Mouse (Mus musculus) neural tube, embryonic 10.5 days (tissue): ENCODE measurements around the gene Aicda.
A peak's percentile ranks its signal among the peaks of the same experiment; 100 is the strongest.
"Not testable (repeated sequence)": the region's sequence is repeated elsewhere in the genome, so short reads cannot be mapped to it uniquely, and the experiment has no call there.

Experiments used
- DNase-seq: peaks from one replicate; pipeline ENCODE4 v3.0.0-alpha.2; 2017; ENCODE audit warnings: low spot score; ENCODE audit errors: extremely low spot score

The Aicda gene

DNA sequence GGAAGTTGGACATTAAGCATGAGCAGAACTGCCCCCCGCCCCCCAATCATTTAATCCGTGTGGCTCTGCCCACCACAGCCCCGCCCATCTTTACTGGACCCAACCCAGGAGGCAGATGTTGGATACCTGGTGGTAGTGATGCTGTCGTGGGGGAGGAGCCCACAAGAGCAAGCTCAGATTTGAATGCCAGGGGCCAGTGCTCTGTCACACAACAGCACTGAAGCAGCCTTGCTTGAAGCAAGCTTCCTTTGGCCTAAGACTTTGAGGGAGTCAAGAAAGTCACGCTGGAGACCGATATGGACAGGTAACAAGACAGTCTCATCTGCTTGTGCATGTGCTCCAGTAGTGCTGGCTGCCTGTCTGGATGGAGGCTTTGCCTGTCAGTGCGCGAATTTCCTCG, at the start of gene Aicda:
TSS of gene Aicda (plus strand) at position 196 of the 400 bp plus-strand sequence.
- no peak for DNase-seq

DNA sequence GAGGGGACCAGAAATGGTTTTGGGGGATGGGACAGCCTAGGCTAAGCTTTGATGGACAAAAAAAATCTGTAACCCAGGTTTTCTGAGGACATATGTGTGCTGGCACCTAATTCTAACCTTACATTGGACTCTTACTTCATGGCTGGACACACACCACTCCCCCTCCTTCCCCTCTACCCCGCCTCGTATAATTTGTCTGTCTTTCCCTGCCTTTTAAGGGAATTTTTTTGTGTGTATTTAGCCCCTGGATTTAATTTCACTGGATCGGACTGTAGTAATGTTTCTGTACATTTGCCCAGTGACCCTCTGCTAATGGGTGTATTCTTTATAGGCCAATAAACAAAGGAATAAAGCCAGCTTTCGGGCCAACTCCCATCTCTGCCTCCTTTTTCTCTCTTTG, 48.6 kb upstream of the Aicda start:
- DNase-seq: no peak

DNA sequence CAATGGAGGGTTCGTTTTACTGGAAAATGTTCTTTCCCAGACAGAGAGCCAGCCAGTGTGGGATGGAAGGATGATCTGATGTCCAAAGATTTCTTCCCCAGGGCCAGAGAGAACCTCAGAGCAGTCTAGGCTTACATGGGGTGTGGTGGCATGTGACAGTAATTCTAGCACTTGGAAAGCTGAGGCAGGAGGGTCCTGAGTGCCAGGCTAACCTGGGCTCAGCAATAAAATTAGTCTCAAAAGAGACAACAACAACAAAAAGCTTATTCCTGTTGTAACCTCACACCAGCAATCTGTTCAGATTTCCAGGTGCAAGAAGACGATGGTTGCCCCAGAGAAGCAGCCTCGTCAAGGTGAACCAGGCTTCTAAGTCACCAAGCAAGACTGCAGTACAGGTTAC, 48.1 kb upstream of the Aicda start, which contains the start of gene Mfap5:
TSS of gene Mfap5 (plus strand) at position 301 of the 400 bp plus-strand sequence.
- DNase-seq: no peak

DNA sequence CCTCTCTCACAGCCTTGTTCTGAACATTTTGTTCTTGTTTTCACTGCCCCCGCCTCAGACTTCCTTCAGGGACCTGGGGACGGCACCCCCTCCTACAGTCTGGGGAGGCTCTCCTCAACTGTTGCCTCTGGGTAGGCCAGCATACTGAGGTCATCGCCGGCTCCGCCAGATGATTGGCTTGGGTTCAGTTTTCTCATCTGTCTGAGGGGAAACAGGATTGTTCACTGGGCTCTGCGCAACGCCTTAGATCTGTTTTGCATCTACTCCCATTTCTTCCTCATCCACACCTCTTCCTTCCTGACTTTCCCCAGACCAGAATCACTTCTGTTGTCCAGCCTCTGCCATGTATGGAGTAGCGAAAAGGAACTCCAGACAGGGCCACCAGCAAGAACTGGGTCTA, 45.1 kb upstream of the Aicda start:
- no peak for DNase-seq

DNA sequence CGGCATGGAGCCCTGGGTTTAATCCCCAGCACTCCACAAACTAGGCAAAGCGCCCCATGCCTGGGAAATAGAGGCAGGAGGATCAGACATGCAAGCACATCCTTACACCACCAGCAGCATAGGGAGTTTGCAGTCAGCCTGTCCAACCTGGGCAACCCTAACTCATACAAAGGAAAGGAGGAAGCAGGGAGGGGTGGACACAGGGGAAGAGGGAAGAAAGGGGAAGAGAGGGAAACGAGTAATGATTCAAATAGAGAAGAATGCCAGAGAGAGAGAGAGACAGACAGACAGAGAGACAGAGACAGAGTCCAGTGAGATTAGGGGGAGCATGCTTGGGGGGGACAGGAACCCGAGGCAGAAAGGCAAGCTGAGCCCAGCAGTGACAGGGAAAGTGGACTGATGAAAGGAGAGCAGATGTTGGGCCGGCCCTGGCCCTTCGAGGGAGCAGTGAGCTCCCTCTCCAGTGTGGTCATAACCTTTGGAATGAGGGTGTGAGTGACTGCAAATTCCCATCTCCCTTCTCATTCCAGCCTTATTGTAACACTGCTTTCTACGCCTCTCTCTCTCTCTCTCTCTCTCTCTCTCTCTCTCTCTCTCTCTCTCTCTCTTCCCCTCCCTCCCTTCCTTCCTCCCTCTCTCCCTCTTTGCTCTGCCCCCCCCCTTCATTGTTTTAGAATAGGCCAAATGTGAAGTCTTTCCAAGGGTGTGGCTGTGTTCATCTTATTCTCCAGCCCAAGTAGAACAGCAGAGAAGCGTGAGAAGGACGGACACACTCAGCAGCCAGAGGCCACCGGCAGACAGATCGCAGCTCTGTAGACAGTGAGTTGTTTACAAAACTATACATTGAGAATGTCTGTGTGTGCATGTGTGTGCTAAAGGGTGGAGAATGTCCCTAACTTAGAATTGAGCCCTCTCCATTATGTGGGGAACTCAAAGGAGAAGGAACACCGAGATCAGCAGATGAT, 40.4 kb upstream of the Aicda start:
- DNase-seq: no peak

DNA sequence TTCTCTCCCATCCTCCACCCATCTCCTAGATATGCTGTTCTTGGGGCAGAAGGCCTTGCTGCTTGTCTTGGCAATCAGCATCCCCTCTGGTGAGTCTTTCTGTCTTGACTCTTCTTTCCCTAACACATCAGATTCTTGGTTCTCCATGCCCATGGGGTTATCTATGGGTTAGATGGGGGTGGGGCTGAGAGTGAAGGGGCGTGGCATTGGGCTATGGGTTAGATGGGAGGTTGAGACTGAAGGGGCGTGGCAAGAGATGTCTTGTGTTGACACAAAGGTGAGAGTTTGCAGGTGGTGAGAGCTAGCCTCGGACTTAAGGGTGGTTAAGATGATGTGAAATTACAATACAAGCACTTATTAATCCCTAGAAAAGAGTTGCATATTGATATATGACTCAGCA, 39.3 kb upstream of the Aicda start:
- DNase-seq: no peak

DNA sequence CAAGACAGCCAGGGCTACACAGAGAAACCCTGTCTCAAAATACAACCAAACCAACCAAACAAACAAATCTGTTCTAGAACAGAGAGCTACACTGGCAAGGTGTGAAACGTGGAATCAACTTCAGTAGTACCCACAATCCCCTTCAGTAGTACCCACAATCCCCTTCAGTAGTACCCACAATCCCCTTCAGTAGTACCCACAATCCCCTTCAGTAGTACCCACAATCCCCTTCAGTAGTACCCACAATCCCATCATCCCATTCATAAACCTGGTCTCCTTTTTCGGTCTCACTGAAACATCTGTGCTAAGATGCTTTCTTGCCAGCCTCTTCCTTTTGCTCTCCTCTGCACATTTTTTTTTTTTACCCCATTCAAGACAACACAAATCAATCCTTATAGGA, 37.8 kb upstream of the Aicda start:
- not testable (repeated sequence) for DNase-seq

DNA sequence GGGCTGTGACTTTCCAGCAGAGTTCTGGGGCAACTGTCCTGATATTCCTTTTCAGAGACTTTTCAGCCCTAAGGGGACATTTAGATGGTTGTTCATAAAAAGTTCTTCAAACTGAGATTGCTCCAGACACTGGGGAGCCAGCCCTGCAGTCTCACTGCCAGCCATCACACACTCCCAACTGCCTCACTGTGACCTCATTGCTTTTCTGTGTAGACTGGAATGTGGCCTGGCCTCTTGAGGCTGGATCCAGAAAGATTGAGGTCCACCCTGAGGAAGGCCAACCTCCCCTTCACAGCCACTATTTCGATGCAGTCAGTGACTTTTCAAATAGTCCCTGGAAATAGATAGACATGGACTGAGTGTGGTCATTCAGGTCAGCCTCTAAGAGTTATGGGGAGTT, 35.9 kb upstream of the Aicda start:
- DNase-seq: no peak

DNA sequence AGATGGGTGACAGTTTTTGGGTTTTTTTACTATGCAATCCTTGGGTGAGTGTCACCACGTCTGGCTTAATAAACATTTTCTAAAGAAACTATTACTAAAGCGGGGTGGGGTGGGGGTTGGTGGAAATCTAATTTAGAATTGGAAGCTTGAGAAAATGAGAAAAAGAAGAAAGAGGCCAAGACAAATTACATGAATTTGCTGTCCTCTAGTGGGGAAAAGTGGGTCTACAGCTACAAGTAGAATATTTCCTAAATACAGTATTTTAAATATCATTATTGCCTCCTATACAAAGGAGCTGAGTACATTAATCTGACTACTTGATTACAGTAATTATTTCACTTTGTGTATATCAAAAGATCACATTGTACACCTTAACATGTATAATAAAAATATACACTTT, 34.2 kb upstream of the Aicda start:
- DNase-seq: no peak

DNA sequence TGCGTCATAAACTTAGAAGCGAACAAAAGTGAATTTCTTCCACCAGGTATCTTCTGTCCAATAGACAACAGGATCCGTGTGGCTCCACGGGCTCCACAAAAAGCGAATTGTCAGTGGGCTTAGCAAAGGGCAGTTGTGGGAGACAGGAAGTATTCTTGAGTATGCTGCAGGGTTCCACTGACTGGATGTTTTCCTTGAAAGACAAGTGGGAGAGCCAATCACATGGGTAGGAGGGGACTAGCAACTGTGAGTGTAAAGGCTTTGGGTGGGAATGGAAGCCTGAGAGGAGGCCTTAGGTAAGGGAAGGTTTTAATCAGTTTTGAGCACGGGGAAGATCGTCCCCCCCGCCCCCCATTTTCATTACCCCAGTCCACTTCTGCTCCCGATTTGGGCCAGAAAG, 31.0 kb upstream of the Aicda start:
- no peak for DNase-seq

DNA sequence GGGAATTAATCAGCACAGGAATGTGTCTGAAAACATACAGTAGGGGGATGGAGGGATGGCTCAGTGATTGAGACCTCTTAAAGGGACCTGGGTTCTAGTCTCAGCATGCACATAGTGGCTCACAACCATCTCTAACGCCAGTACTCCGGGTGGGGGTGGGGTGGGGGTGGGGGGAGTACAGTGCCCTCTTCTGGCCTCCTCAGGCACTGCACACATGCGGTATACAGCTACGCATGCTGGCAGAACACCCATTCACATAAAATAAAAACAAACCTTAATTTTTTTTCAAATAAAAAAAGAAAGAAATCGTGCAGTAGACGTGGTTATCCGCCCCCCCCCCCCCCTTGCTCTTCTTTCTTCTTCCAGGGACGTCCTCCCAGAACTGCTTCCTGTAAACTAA, 30.3 kb upstream of the Aicda start:
- no peak for DNase-seq

DNA sequence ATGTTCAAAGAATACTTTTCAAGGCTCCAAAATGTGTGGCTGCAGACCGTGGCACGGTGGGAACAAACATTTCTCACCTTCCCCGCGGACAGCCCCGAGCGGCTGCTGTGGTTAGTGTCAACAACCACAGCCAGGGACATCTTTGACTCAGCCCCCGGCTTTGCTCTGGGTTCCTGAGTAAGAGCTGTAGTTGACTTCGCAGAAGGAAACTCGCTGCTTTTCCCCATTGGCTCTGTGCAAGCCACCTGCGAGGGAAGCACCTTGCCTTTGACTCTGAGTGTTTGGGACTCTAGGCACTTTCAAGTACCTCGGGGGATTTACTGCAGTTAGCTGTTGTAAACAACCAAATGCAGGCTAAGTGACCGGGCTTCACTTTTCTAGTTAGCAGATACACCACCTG, 26.0 kb upstream of the Aicda start:
- DNase-seq: no peak

DNA sequence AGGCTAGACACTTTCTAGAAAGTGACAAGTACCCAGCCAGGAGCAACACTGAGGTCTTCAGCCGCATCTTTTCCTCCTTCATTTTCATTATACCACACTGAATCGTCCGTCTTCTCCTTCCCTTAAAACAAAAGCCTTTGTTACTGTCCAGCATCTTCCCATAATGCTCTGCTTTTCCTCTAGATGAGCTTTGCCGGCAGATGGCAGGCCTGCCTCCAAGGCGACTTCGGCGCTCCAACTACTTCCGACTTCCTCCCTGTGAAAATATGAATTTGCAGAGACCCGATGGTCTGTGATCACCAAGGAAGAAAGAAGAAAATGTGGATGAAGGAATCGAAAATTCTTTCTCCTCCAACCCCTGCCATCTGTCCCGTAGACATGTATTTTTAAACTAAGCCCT, 25.5 kb upstream of the Aicda start:
- DNase-seq: no peak

DNA sequence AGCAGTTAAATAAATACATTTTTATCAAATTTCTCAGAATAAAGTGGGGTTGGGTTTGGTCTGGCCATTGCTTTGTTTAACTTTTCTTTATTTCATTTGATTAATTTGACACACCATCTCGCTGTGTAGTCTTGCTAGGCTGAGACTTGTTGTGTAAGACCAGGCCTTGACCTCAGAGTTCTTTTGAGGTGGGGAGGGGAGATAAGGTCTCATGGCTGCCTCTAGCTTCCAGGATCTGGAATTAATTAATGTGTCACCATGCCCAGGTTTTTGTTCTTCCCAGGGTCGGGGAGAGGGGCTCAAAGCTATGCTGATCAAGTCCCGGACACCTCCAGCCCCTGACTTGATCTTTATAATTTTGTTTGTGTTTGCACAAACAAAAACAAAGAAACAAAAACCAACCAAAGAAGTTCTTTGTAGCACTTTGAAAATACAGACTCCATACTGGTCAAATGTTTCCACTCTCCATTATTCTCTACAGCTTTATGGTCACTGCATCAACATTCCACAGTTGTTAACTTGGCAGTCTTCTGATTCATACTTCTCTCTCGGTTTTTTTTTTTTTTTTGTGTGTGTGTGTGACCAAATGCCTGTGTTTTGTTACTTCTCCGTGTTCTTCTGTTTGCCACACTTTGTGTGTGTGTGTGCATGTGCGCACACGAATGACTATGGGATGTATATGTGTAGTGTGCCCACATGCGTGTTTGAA, 22.0 kb upstream of the Aicda start:
- no peak for DNase-seq

DNA sequence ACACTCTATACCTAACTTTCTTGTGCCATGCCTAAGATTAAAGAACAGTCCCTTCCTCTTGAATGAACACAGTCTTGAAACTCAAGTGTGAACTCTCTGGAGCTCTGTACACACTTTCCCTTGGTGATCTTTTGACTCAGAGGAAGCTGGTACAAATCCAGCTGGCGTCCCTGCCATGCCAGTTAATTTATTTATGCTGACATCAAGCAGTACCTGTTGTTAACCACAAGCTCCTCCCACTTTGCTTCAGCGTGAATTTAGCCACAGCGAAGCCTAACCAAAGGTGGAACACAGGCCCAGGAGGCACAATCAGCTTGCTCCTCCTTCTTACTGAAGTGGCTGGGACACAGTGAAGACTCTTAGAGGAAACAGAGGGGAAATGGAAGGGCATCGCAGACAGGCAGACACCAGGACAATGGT, 20.7 kb upstream of the Aicda start:
- peak; percentile 28 for DNase-seq

DNA sequence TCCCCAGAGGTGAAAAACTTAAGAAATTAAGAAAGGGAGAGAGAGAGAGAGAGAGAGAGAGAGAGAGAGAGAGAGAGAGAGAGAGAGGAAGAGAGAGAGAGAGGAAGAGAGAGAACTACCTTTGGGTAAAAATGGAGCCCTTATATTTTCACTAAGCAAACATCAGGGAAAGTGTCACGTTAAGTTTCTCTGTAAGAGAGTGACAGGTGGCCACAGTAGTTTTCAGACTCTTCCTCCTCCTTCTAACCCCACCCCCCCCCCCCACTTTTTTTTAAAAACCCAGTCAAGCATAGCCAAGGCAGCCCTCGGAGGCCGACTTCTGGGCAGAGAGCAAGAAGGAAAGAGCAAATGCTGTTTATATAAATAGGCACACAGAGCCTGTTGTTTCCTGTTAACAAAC, 19.6 kb upstream of the Aicda start:
- no peak for DNase-seq

DNA sequence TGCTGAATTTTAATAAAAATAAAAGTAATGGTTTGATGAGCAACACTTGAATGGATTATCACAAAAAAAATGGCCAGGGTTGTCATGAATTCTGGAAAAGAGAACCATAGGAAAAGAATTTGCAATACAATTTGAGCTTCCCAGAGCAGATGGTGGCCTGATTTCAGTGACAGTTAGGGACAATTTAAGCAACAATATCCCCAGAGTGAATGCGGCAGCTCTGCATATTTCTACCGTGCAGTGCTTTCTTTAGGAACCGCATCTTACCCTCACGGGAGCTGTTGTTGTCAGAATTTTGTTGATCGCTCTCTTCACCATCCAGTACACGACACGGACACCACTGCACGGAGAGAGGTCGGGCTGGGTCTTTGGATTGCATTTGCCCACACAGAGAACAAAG, 14.0 kb upstream of the Aicda start:
- DNase-seq: no peak

DNA sequence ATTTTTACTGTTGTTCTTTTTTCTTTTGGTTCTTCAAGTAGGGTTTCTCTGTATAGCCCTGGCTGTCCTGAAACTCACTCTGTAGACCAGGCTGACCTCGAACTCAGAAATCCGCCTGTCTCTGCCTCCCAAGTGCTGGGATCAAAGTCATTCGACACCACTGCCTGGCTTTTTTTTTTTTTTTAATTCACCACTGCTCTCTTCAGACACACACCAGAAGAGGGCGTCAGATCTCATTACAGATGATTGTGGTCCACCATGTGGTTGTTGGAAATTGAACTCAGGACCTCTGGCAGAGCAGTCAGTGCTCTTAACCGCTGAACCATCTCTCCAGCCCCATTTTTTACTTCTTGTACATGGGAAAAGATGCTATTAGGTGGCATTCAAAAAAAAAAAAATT, 11.1 kb upstream of the Aicda start:
- DNase-seq: not testable (repeated sequence)

DNA sequence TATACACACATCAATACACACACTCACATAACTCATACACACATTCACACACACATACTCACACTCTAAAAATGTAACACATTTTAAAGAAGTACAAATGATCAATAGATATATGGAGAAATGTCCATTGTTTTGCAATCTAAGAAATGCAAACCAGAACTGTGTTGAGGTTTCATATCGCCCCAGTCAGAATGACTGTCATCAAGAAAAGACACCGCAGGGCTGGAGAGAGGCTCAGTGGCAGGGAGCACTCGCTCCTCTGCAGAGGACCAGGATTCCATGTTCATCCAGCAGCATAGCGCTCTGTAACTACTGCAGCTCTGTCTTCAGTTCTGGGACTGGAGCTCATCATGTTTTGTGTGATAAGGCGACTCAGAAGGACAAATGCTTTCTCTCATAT, 10.0 kb upstream of the Aicda start:
- DNase-seq: no peak

DNA sequence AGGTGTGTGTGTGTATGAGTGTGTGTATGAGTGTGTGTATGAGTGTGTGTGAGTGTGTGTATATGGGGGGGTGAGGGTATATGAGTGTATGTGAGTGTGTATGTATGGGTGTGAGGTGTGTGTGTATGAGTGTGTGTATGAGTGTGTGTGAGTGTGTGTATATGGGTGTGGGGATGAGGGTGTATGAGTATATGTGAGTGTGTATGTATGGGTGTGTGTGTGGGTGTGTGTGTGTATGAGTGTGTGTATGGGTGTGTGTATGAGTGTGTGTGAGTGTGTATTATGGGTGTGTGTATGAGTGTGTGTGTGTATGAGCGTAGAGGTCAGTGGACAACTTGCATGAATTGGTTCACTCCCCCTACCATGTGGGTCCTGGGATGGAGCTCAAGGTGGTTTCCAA, 8.9 kb upstream of the Aicda start:
- no peak for DNase-seq

DNA sequence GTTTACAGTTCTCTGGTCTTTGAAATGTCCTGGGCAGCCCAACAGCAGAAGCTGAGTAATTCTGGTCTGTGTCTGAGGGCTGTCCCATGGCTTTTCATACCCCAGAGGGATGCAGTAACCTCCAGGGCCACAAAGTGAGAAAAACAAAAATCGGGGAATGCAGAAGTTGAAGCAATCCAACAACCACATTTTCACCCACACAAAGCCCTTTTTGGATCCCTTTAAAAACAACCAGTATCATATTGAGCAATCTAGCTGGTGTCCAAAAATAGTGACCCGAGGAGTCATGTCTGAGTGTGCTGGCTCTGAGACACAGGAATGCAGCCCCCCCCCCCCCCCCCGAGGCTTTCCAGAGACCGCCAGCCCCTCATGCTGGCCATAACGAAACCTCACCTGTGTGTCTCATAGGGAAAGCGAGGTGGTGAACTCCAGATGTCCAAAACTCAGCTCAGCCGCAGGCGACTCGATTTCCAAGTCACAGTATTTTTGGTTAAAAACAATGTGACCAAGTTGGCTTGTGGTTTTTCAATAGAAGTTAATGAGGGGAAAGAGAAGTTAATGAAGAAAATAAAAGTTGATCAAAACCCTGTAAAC, 8.2 kb upstream of the Aicda start:
- no peak for DNase-seq

DNA sequence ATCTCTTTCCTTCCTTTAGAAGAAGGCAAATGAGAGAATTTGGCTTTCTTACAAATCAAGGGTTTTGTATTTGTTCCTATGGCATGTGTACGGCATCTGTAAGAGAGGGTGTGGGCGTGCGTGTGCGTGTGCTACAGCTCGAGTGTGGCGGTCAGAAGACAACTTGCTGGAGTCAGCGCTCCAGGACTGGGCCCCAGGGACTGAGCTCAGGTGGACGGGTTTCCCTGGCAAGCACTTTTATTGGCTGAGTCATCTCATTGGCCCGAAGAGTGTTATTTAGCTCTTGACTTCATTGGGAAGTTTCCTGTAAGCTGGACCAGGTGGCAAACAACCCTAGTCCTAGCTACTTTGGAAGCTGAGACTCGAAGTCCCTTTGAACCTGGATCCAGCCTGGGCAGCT, 7.7 kb upstream of the Aicda start:
- no peak for DNase-seq
